Mouse (Mus musculus) hindbrain, embryonic 14.5 days (tissue): ENCODE measurements around the gene Phf11d. TPM values are rescaled to one million over a fixed set of nuclear protein-coding genes. Genes with fewer than 3 reads are reported as not detected.
"Not testable (repeated sequence)": the region's sequence is repeated elsewhere in the genome, so short reads cannot be mapped to it uniquely, and the experiment has no call there.

ENCODE experiments used
- ATAC-seq: fragments of 200-750 bp; cut with Nextera tagmentation; 2 replicates; pipeline ENCODE4 v1.8.0; 2017; ENCODE audit warnings: moderate number of reproducible peaks, mild to moderate bottlenecking, moderate TSS enrichment, moderate library complexity; ENCODE audit not compliant: low FRiP score
- DNase-seq: peaks from one replicate; pipeline ENCODE4 v3.0.0-alpha.2; 2015; ENCODE audit warnings: low spot score
- H3K27ac ChIP-seq: fragments of 300-500 bp; sonication (generic); 2 replicates; pipeline ENCODE4 v1.5.1; 2014; ENCODE audit warnings: mild to moderate bottlenecking, moderate library complexity
- H3K27me3 ChIP-seq: fragments of 300-500 bp; sonication (generic); 2 replicates; pipeline ENCODE4 v1.6.1; 2014; ENCODE audit warnings: mild to moderate bottlenecking, low read length, mixed read lengths; ENCODE audit not compliant: control insufficient read depth, insufficient read depth
- H3K36me3 ChIP-seq: fragments of 300-500 bp; sonication (generic); replicated peaks from 2 replicates; pipeline ENCODE4 v1.6.1; 2014; ENCODE audit not compliant: control insufficient read depth, insufficient read depth
- H3K4me1 ChIP-seq: fragments of 300-500 bp; sonication (generic); replicated peaks from 2 replicates; pipeline ENCODE4 v1.6.1; 2014; ENCODE audit warnings: antibody characterized with exemption, low read length, mixed read lengths; ENCODE audit not compliant: control insufficient read depth, insufficient read depth
- H3K4me2 ChIP-seq: fragments of 300-500 bp; sonication (generic); replicated peaks from 2 replicates; pipeline ENCODE4 v1.6.1; 2014; ENCODE audit warnings: mild to moderate bottlenecking, moderate library complexity
- H3K4me3 ChIP-seq: fragments of 300-500 bp; sonication (generic); replicated peaks from 2 replicates; pipeline ENCODE4 v1.5.1; 2014; ENCODE audit warnings: mild to moderate bottlenecking, low read length
- H3K9ac ChIP-seq: fragments of 300-500 bp; sonication (generic); 2 replicates; pipeline ENCODE4 v1.6.1; 2014
- H3K9me3 ChIP-seq: fragments of 300-500 bp; sonication (generic); 2 replicates; pipeline ENCODE4 v1.6.1; 2016; ENCODE audit warnings: low read length; ENCODE audit not compliant: control insufficient read depth
- WGBS: fragments of 180-500 bp; shearing (Covaris S2); extraction: QIAGEN DNeasy Blood & Tissue Kit; methylation state at CpG from one replicate; pipeline ENCODE4 v1.1.7; 2014; 5-methylcytosine and 5-hydroxymethylcytosine counted together
- polyA plus RNA-seq: library from polyadenylated mRNA; unstranded; fragments of >200 nt; fragmentation: Nextera tagmentation; extraction: Ambion mirVana; gene quantifications from 2 replicates; pipeline ENCODE4 v1.2.1, GENCODE M21; 2014

Gene Phf11d
- 0.34 and 0.60 TPM in 2 replicates for polyA plus RNA-seq

DNA sequence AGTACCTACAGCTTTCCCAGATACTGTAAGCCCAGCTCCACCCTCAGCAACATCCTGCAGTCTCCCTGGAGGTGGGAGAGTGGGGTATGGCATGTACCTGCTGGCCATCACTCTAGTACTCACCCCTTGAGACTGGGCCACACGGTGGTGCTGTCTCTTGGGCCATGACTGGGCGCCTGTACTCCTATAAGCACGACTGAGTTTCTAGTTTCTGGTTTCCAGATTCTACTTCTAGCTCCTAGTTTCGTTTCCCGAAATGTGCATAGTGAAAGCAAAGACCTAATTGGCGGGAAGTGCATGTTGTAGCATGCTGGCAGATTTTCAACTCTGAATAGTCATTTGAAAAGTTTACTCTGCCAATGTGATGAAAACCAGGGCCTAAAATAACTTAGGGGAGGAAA is at the start of gene Phf11d:
TSS of gene Phf11d (minus strand) at position 227 of the 401 bp plus-strand sequence.
- Histone ChIP-seq H3K9me3 (no peaks in the 10 kb centered on the region), H3K4me2 (no peak within 1 kb of the TSS), H3K27ac (no peak within 1 kb of the TSS), H3K9ac (no peak within 1 kb of the TSS), H3K4me3 (no peak within 1 kb of the TSS), H3K4me1 (no peaks in the 10 kb centered on the region), H3K36me3 (no peaks in the 10 kb centered on the region), H3K27me3 (no peaks in the 10 kb centered on the region)
- WGBS = 84% methylated on average over 6 of the region's 6 CpGs
- ATAC-seq (no peak), DNase-seq (no peak)

DNA sequence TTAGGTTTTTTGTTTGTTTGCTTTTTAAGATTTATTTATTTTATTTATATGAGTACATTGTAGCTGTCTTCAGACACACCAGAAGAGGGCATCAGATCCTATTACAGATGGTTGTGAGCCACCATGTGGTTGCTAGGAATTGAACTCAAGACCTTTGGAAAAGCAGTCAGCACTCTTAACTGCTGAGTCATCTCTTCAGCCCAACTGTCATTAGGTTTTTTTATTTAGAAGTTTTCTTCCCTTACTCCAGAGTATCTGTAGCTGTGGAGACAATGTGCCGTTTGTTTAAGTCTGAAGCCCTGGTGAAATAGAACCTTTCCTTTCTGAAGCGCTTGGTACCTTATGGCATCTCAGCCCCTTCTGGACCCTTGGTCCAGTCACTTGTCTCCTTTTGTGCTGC is 49.7 kb upstream of the Phf11d start:
- H3K4me1 ChIP-seq, H3K4me3 ChIP-seq, H3K9me3 ChIP-seq, H3K4me2 ChIP-seq, H3K27ac ChIP-seq, DNase-seq, H3K27me3 ChIP-seq, ATAC-seq, H3K9ac ChIP-seq: not testable (repeated sequence)
- WGBS = 98% methylated on average over 2 of the region's 2 CpGs
- H3K36me3 ChIP-seq = peaks cover 25% of the 10 kb centered on the region

DNA sequence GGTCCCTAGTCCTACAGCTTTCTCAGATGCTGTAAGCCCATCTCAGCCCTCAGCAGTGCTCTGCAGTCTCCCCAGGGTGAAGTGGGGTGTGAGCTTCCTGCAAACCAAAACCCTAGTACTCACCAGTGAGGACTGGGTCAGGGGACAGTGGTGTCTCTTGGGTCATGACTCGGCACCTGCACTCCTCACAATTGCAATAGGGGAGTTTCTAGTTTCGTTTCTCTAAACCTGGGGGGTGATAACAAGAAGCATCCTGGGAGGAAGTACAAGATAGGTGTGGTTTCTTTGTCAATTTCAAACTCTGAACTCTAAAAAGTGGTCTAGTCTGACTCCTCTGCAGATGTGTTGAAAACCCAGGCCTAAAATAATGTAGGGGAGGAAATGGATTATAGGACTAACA is 31.7 kb upstream of the Phf11d start:
- Histone ChIP-seq H3K9me3 (no peaks in the 10 kb centered on the region), H3K4me2 (no peak overlapping the region), H3K4me3 (no peak overlapping the region), H3K36me3 (peaks cover 4% of the 10 kb centered on the region), H3K27me3 (no peaks in the 10 kb centered on the region), H3K27ac (no peak overlapping the region), H3K4me1 (no peaks in the 10 kb centered on the region), H3K9ac (no peak overlapping the region)
- WGBS = 84% methylated on average over 2 of the region's 2 CpGs
- DNase-seq (no peak), ATAC-seq (no peak)

DNA sequence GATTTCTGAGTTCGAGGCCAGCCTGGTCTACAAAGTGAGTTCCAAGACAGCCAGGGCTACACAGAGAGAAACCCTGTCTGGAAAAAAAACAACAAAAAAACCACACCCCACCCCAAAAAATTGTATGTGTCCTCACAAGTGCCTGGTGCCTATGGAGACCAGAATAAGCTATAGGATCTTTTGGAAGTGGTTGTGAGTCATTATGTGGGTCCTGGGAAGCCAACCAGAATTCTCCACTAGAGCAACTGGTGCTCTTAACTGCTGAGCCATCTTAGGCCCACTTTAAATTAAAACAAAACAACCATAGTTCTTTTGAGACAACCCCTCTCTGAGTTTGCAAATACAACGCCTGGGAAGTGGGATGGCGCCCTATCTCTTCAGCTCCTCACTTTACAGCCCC is 30.0 kb upstream of the Phf11d start, which contains the start of gene Phf11c:
TSS of gene Phf11c (minus strand) at position 101 of the 400 bp plus-strand sequence.
- Histone ChIP-seq H3K36me3 (no peaks in the 10 kb centered on the region), H3K4me1 (no peaks in the 10 kb centered on the region), H3K9ac (no peak within 1 kb of the TSS), H3K27me3 (no peaks in the 10 kb centered on the region), H3K9me3 (no peaks in the 10 kb centered on the region), H3K4me3 (no peak within 1 kb of the TSS), H3K4me2 (no peak within 1 kb of the TSS), H3K27ac (no peak within 1 kb of the TSS)
- WGBS = 90% methylated on average over 3 of the region's 3 CpGs
- DNase-seq (no peak), ATAC-seq (no peak)

DNA sequence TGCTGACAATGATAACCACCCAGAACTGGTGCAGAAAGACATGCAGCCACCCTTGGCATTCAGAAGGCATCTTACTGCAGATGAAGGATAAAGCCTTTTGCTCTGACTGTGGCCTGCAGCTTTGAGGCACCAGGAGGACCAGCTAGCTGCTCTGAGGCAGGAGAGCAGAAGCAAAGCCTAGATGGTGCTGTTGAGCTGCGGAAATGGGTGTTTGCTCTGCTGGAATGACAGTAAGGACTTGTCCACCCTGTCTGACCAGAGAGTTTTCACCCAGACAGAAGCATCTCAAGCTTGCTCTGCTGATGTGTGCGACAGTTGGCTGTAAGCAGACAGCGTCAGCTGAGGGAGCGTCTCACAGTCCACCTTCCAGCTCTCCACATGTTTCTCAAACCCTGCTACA is 24.9 kb upstream of the Phf11d start:
- not testable (repeated sequence) for H3K27ac ChIP-seq, DNase-seq, ATAC-seq, H3K27me3 ChIP-seq, H3K9ac ChIP-seq, H3K4me2 ChIP-seq, H3K9me3 ChIP-seq, H3K36me3 ChIP-seq, H3K4me3 ChIP-seq, H3K4me1 ChIP-seq
- 72% methylated on average over 4 of the region's 4 CpGs for WGBS

DNA sequence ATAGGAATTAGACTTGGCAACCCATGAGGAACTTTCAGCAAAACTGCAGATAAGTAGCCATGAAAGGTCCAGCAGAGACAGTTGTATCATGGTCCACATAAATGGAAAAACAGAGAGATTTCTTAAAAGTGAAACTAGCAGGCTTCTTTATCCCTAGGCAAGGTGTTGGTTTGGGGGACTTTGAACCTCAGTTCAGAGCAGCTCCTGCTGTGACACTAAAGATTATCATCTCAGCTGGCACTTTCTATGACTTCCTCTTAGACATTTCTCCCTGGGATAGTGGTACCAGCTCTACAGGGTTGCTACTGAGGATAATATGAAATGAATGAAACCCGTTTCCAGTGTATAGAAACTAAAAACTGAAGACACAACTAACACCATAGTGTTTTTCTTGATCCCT is 24.3 kb upstream of the Phf11d start:
- 73% methylated on average over 1 of the region's 1 CpGs for WGBS
- H3K9ac ChIP-seq = no peak overlapping the region
- no peaks in the 10 kb centered on the region for H3K9me3 ChIP-seq
- no peaks in the 10 kb centered on the region for H3K4me1 ChIP-seq
- H3K4me2 ChIP-seq = no peak overlapping the region
- DNase-seq (no peak), ATAC-seq (no peak)
- no peak overlapping the region for H3K27ac ChIP-seq
- no peak overlapping the region for H3K4me3 ChIP-seq
- no peaks in the 10 kb centered on the region for H3K36me3 ChIP-seq
- H3K27me3 ChIP-seq = no peaks in the 10 kb centered on the region

DNA sequence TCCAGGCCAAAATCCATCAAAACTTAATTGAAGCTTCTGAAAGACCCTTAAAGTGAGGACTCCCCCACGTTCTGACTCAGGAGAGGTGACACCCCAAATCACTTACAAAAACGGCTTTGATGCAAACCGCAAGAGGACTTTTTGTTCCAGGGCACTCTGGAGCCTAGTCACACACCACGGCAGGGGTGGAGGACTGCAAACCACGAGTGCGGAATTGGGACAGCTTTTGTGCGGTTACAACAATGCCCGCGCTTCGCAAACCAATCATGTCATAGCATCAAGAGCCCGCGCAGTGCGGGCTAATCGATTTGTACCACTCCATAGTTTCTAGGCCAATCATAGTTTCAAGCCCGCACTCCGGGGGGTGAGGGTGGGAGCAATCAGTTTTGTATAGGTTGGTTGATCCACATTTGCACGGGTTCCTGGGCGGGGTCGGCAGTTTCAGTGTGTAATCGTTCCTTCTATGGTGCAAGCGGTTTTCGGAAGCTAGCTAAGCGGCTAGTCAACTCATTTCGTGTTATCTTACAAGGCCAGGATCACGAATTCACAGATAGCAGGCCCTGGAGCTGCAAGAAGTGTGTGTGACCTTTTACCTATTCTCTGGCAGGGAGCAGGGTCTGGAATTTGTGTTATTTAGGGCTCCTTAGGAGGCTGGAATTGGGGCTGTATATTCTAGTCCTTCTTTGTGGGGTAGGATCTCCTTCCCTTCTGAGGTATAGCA is 5.2 kb upstream of the Phf11d start:
- no peak for DNase-seq
- Histone ChIP-seq H3K9ac (no peak overlapping the region), H3K36me3 (no peaks in the 10 kb centered on the region), H3K4me2 (no peak overlapping the region), H3K4me1 (no peaks in the 10 kb centered on the region), H3K4me3 (no peak overlapping the region), H3K27ac (no peak overlapping the region), H3K9me3 (peaks cover 5% of the 10 kb centered on the region; the same call in 1 of the 2 replicates), H3K27me3 (no peaks in the 10 kb centered on the region)
- no peak for ATAC-seq
- 94% methylated on average over 25 of the region's 25 CpGs for WGBS

DNA sequence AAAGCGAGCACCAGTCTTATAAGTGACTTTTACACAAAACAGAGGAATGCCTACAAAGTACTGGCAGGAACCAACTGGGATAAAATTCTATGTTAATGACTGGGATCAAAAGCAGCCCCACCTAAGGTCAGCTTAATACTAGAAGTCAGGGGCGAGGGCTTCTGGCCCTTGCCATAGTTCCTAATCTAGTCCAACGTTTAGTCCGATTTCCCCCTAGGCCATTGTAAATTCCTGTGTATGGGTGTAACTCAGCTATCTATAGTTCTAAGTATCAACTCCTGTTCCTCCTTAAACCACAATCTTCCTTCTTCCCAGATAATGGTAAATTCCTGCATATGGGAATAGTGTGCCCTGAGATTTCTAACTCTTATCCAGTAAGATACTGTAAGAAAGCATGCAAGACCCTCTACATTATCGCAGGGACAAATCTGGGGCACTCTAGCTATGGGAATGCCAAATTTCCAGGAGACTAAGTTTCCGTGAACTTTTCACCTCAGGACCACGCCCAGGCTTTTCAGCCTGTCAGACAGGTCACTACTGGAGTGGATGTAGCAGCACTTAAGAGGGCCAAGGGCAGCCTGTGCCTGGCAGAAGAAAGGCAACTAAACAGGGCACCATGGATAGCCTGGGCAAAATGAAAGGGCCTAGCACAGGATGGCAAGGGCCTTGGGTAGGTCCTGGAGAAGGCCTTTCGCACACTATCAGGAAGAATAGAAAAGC is 1.3 kb upstream of the Phf11d start:
- DNase-seq (no peak), ATAC-seq (no peak)
- 91% methylated on average over 8 of the region's 8 CpGs for WGBS
- Histone ChIP-seq H3K27me3 (no peaks in the 10 kb centered on the region), H3K9me3 (peaks cover 4% of the 10 kb centered on the region; the same call in 1 of the 2 replicates), H3K4me2 (no peak overlapping the region), H3K9ac (no peak overlapping the region), H3K4me3 (no peak overlapping the region), H3K36me3 (no peaks in the 10 kb centered on the region), H3K27ac (no peak overlapping the region), H3K4me1 (no peaks in the 10 kb centered on the region)

DNA sequence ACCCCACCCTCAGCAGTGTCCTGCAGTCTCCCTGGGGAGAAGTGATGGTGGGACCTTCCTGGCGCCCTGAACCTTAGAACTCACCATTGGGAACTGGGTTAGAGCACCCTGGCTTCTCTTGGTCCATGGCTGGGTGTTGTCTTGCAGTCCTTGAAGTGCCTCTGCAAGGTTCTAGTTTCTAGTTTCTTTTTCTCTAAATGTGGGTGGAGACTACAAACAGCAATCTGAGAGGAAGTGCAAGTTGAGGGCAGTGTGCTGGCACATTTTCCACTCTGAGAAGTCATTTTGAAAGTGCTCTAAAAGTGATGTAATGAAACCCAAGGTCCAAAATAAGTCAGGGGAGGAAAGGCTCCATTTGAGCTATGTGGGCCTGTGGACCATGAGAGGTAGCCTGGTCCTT is 24.1 kb downstream of the Phf11d start, which contains the start of gene Phf11b:
TSS of gene Phf11b (minus strand) at position 163 of the 400 bp plus-strand sequence.
- not testable (repeated sequence) for H3K4me1 ChIP-seq, H3K27ac ChIP-seq, H3K4me3 ChIP-seq, H3K9me3 ChIP-seq, H3K4me2 ChIP-seq, H3K9ac ChIP-seq, ATAC-seq, H3K36me3 ChIP-seq, H3K27me3 ChIP-seq, DNase-seq
- WGBS = 72% methylated on average over 1 of the region's 1 CpGs
